Mouse (Mus musculus) adrenal gland, adult 2 months (tissue): ENCODE results near the gene Coro1a. TPM values are rescaled to one million over a fixed set of nuclear protein-coding genes. Genes with fewer than 3 reads are reported as not detected.

Experiments
- DNase-seq: peaks from one replicate; pipeline ENCODE4 v3.0.0; 2021
- polyA plus RNA-seq: library from polyadenylated mRNA; depleted of rRNA; stranded (reverse); fragments of >200 nt; gene quantifications from 2 replicates; pipeline ENCODE4 v1.2.3, GENCODE M21; 2012
- total RNA-seq, 2 experiments: library from RNA; stranded (reverse); gene quantifications; 2 replicates each; pipeline ENCODE4 v1.2.3; 2021

Coro1a gene
- total and polyA plus RNA-seq, 3 experiments, result 11.6 to 49.5 (median 24.3) TPM

DNA sequence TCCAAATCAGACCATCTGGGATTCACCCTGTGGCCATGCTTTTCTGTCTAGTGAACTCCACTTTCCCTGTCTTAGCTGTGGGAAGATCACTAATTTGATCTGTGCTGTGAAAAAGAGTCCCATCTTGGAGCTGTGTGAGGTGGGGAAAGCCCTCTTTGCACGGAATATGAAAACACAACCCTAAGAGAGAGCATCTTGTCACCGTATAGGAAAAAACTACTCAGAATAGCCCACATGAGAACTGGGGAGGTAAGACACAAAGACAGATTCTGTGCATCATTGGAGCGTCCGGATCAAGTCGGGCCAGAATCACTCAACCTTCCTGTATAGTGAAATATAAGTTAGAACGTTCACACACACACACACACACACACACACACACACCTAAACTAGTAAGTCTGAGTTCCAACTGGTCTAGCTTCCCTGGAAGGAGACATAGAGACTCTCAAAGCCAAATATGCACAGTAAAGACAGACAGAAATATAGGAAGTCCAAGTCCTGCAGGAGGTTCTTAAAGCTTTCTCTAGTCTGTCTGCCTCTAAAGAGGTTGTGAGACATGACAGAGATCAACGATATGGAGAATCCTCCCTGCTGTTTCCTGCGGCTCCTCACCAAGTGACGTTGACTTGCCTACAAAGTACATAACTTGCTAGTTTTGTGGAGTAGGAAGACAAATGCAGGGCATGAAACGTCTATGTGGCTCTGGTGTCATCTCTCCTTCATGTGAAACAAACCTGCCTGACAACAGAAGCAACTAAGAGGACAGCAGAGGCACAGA is 777 bp upstream of the Coro1a start:
- no peak for DNase-seq

DNA sequence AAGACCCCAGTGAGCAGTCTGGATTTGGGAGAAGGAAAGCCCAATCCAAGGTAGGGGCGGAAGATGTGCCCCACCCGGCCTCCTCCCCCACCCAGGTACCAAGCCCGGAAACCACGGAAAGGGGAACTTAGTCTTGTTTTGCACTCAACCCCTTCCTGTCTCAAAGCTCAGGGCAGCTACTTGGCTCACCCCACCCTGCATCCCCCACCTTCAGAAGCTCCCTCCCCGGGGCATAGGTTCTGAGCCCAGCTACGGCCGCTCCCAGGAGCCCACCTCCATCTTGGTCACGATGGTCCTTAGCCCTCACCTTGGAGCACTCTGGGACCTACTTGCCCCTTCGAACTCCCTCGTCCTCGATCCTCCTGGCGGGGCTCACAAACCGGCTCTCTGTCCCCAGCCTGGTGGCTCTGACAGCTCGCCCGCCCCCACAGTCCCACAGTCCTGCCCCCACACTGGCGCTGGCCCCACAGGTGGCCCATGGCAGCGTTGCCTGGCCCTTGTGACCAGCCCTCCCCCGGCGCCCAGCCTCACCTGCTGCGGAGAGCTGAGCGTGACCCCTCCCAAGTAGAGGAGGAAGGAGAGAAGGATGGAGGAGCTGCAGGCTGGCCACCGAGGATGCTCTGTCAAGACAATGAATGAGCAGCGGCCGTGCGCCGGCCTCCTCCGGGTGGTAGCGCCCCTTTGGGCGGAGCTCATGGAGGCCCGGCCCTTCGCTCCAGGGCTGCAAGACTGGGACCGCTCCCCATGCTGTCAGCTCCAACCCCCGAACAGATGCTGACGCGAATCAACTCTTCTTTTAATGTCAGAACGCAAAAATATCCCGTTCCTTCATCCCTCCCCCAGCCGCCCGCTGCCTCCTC is 3.2 kb downstream of the Coro1a start:
- DNase-seq, result peak; percentile 78

DNA sequence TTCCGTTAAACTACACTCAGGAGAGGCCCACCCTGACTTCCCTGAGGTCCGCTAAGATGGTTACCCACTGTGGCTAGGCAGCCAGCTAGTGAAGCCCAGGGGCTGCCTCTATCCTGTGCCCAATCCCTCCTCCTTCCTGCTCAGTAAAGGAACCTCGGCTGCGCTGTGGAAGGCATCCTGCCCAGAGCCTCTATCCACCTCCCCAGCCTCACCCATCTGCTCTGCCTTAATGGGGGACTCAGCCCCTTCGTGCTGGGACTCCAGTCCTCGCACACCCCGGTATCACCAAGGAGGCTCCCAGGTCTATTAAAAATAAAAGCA is 3.9 kb downstream of the Coro1a start:
- no peak for DNase-seq

DNA sequence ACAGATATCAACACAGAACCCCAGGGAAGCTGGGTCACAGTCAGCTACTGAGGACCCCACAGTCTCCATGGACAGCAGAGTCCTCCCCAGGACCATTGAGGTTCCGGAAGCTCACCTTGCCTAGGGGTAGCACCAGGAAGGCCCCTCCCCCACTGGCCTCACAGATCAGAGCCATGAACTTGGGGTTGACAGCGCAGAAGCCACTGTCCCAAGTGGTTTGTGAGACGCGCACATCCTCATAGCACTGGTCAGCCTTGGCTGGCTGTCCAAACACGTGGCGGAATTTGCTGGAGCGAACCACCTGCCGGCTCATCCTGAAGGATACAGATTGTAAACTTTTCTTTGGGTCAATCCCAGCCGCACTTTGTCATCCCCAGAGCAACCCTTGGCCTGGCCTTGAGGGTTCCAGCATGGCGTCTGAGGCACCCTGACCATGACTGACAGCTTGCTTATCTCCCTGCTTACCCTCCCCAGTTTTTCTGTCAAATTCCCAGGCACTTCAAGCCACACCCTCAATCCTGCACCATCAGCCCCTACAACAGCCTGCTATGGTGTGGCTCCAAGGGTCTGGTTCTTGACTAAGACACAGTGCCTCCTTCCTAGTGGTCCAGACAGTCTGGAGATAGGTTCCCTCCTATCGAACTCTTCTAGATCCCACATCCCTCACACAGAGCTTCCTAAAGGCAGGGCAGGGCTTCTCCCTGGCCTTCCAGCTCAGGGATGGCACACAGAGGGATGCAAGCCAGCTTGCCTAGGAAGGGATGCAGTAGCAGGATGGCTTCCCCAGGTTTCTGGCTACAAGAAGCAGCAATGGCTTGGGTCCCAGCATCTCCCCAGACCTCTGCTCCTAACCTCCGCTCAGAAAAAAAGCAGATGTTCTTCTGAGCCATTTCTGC is 4.5 kb downstream of the Coro1a start:
- no peak for DNase-seq

DNA sequence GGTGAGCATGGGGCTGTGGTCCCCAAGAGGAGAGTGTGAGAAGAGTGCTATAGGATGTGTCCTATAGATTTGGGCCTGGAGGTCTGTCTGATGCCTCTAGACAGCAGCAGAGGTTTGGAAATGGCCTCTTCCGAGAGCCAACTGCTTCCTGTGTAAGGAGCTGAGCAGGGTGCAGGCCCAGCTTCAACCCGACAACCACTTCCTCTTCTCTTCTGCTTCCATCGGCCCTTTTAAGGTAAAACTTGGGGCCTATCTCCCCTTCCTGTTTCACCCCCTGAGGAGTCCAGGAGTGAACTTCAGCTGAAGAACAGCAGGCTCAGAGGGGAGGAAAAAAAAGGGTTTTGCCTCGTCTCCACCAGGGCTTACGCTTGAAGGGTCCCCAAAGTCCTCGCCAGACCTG is 5.2 kb downstream of the Coro1a start:
- DNase-seq, result no peak

DNA sequence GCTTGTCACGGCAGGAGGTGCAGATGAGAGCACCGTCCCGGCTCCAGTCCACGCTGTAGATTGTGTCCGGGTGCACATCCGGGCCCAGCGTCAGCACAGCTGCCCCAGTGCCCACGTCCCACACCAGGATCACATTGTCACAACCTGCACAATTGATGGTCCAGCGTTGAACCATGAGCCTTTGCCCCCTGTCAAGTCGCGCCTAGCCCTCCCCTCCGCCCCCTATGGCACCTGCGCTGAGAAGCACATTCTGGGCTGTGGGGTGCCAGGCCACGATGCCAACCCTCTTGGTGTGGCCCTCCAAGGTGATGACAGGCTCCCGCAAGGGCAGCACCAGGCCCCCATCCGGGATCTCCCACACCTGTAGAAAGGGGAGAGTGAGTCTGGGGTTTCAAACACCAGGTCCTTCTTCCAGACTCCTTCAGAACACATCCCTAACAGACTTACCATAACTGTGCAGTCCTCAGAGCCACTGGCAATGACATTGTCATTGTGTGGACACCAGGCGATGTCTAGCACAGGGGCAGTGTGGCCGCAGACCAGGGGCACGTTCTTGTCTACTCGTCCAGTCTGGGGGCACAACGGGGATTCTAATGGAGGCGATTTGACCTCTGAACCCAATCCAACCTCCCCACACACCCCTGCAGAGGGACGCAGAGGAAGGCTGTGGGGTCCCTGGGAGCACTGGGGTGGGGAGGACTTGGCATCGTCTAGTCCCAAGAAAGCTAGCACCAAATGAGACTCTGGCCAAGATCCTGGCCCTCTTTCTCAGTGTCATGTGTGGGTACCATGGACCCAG is 5.8 kb downstream of the Coro1a start:
- DNase-seq, result no peak

DNA sequence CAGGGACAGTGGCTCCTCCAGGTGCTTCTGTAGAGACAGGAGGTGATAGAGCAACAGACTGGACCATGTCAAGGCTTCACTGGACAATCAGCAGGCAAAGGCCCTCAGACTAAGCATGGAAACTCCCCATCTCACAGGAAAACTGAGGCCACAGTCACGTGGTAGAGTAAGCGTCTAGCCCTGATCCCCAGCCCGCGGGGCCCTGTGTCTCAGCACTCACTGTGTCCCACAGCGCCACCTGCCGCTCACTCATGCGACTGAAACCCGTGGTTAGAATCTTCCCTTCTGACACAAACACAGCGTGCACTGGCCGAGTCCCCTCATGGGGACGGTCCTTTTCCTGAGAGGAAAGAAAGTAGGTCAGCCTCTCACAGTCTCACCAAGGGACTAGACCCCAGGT is 6.5 kb downstream of the Coro1a start:
- peak; percentile 83 for DNase-seq

DNA sequence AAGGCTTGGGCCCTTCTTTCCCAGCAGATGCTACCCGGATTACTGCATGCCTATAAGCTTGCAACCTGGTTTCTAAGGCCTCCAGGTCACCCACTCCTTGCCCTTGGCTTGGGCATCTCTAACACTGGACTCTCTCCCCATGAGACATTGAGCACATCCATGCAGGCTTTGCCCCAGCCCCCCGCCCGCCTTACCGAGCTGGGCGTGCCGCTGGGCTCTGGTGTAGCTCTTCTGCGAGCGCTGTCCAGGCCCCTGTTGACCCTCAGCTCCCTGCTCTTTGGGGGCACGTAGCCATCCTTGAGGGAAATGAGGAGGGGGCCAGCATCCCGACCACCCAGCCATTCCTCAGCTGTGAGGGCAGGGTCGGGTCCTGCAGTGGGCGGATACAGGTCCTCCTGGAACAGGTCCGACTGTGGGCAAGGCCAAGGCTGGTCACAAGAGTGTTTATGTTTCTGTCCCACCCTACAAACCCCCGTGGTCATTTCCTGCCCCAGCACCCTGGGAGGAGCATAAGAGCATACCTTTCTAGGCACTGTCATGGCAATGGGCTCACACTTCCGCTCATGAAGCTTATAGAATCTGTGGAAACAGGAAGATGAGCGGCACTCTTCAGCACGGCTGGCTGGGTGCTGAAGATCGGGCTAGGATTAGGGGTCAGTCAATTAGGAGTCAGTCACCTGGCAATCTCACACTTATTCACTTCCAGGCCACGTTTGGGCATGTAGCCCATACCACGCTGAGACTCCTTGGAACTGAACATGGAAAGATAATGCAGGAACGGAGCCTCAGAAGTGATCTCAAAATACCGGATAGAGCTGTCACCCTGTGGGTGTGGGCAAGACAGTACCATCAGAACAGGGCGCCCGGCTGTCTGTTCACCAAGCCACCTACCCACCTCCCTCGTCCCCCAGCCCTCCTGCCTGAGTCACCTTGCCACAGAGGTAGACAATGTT is 7.2 kb downstream of the Coro1a start:
- DNase-seq, result no peak

DNA sequence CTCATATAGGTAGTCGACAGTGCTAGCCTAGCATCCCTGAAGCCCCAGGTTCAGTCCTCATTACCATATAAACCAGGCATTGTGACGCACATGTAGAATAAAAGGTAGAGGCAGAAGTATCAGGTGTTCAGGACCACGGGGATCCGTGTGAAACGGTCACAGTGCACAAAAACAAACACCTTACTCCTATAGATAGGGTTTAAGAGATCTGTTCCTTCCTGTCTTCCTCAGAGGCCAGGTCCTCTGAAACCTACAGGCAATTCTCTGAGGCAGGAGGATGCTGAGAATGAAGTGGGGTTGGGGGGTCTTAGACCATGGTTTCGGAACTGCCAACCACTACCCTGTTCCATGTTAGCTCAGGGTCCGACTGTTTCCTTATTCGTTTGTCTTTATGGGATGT is 9.7 kb downstream of the Coro1a start:
- DNase-seq, result no peak

DNA sequence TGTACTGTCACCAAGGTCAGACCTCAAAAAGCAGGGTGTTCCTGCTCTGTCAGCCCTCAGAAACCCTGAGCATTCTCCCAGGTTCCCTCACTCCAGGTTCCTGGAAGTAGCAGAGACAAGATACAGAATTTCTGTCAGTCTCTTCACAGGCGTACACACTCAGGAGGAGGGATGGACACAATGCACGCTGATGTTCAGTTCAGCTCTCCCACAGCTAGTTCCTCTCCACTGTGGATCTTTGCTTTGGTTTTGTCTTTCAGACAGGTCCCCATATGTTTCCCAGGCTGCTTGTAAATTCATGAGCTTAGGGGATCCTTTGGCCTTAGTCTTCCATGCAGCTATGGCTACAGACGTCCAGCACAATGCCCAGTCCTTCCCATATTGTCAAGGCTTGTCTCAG is 10.7 kb downstream of the Coro1a start:
- DNase-seq, result no peak

DNA sequence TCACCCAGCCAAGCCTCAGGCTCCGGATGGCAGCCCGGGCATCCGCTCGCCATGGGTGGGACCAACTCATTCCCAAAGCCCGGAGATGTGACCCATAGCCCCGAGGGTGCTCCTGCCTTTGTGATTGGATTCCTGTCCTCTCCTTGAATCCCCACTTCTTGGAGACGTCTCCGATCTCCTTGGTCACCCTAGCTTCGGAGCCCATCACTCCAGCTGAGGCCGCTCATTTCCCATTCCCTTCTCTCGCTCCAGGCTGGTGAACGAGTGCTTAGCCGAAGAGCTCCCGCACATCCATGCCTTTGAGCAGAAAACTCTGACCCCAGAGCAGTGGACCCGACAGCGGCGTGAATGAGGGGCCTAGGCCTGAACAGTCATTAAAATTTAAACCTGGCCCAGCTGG is 11.3 kb downstream of the Coro1a start:
- no peak for DNase-seq

DNA sequence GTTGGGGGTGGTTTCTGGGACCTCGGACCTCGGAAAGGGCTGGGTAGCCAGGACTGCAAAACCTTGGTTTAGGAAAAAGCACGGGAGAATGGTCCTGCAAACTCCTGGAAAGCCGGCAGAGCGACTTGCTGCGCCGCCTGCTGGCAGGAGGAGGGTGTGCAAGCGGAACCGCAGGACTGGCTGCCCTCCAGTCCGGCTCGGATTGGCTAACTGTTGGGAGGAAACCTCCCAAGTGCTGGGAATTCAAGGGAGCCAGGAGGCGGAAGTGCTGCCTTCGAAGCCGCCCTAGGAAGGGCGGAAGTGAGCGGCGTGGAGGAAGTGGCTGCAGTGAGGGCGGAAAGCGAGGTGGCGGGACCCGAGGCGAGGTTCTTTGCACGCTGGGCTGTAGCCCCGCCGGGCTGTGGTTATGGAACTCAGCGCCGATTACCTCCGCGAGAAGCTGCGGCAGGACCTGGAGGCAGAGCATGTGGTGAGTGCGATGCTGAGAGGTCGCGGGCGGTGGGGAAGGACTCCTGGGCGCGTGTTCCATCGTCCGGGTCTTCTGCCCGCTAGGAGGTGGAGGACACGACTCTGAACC is 11.9 kb downstream of the Coro1a start, which contains the start of gene Slx1b:
Gene Slx1b, minus strand, starts transcription at position 154 of the 577 bp plus-strand sequence.
- peak; percentile 97 for DNase-seq

DNA sequence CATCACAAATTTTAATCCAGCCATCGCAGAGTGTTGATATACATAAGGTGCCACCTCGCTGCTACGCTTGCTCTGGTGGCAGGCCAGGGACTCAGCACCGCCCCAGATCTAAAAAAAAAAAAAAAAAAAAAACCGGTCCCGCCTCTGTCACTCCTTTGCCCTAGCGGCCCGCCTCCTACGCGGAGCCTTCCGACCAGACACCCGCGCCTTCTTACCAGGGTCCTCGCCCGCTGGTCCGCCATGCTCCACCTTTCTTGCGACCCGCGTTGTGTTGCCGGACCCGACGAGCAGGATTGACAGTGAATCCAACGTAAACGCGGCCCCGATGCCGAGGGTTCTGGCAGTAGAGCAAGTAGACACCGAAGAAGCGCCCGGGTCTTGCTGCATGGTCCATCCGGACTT is 12.4 kb downstream of the Coro1a start, which contains the start of gene Bola2:
Gene Bola2, plus strand, starts transcription at position 192 of the 402 bp plus-strand sequence.
- DNase-seq, result peak; percentile 82

DNA sequence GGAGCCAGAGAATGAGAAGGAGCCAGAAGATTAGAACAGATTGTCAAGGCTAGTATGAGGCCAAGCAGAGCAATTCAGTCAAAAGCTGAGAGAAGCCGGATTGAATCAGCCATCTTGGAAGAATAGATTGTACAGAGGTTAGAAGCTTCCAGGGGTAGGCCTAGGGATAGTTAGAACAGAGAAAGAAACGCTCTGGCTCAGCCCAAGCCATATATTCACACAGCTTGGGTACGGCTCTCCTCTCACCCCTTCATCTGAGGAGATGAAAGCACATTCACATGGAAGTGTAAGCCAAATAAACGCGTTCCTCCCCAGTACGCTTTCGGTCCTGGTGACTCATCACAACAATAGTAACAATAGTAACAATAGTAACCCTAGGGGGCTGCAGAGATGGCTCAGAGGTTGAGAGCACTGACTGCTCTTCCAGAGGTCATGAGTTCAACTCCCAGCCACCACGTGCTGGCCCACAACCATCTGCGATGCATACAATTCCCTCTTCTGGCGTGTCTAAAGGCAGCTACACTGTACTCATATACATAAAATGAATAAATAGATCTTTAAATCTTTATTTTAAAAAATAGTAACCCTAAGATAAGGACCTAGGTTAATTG is 13.0 kb downstream of the Coro1a start:
- DNase-seq, result no peak

DNA sequence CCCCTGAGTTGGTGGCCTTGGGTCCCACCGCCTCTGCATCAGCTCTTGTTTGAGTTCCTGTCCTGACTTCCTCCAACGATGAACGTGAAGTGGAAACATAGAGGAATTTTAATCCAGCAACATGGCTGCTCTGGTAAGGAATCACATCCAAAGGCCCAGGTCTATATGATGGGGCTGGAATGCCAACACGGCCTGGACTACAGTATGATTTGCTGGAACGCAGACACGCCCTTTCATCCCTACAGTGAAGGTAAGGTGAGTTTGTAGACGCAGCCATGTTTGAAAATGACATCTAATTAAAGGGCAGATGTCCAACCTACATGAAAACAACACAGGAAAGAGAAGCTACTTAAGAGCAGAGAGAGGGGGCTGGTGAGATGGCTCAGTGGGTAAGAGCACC is 13.8 kb downstream of the Coro1a start:
- no peak for DNase-seq

DNA sequence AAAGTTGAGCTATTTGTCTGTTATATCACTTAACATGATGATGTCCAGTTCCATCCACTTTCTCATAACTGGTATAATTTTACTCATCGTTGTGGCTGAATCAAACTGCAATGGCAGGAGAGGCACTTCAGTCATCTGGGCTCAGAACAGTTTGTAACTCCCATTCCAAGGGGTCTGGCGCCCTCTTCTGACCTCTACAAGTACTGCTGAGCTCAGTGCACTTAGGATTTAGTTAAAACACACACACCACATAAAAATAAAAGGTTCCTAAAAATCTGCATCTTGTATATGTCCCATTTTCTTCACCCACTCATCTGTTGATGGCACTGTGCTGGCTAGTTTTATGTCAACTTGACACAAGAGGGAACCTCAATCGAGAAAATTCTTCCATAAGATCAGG is 14.3 kb downstream of the Coro1a start:
- peak; percentile 86 for DNase-seq

DNA sequence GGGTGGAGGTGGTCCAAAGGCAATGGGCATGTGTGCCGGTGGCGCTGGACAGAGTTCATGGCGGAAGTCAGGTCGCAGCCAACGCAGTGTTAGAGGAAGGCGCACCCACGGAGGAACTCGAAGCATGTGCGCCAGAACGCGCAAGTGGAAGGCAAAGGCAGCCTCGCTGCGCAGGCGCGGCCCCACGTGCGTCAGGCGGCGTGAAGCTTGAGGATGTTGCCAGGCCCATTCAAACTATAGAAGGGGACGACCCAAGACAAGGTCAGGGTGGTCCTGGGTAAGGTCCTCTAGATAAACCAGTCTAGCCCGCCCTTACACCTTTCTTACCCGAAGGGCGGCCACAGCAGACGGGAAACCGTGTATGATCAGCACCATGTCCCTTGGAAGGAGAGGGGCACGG is 15.2 kb downstream of the Coro1a start:
- DNase-seq, result no peak

DNA sequence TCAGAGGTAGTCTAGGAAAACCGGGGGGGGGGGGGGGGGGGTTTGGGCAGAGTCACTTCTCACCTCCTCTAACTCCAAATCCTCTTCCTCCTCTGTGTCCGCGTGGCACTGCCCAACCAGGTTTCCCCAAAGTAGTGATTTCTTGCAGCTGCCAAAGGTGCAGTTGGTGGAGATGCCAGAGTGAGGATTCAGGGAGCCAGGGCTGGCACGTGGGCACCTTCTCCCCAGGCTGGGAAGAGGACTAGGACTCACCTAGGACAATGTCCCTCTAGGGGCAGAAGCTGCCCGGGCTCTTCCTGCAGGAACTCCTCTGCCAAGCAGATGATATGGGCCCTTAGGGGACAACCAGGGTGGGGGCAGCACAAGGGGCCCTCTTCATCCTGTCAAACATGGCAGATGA is 15.9 kb downstream of the Coro1a start:
- DNase-seq, result no peak

DNA sequence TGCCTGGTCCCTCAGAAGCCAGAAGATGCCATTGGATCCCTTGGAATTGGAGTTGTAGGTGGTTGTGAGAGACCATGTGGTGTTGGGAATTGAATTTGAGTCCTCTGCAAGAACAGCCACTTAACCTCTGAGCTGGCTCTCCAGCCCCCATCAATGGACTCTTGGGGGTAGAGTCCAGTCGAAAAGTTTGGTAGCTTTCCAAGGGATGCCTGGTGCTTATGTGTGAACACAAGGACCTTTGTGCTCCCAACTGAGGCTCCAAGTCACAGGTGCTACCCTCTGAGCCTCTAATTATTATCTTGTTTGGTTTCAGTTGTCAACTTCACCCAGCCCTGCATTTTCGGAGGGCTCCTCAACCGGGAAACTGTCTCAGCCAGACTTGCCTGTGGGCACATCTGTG is 16.9 kb downstream of the Coro1a start:
- DNase-seq, result no peak
